18 mouse cellular contexts compared by ENCODE assay signal in the genomic region with DNA sequence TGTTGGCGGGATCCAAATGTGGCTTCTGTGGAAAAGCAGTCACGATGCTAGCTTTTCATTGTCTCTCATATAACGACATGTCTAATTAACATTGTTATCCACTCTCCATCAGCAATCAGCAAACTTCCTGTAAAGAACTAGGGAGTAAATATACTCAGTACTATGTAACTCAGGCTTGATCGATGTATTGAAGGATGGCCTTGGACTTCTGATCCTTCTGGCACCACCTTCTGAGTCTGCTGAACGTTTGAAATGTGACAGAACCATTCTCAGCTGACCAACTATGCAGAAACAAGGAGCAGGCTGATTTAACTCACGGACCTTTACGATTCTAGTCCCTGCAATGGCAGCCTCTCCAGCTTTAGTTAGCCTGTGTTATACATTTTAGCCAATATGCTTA. TPM values are rescaled to one million over a fixed set of nuclear protein-coding genes. Genes with fewer than 3 reads are reported as not detected.
"Had no signal": no experiment of that assay in that cellular context is flagged by ENCODE, and none has a peak within 500 bp of the region (broad histone marks: within the 10 kb centered on the region; RNA-seq: fewer than 3 reads in every experiment).

No protein-coding gene starts in this region.

- H3K9me3 ChIP-seq: midbrain, embryonic 10.5 days; midbrain, embryonic 12.5 days; neural tube, embryonic 13.5 days; neural tube, embryonic 15.5 days had no signal

- H3K9ac ChIP-seq: lung, embryonic 14.5 days; midbrain, embryonic 12.5 days; neural tube, embryonic 13.5 days; neural tube, embryonic 15.5 days had no signal

- H3K4me1 ChIP-seq: midbrain, embryonic 12.5 days; neural tube, embryonic 13.5 days; neural tube, embryonic 15.5 days had no signal

- DNase-seq: lung, embryonic 14.5 days; lung, postnatal 10 days; lung, postnatal 4 days; midbrain, embryonic 14.5 days; right cerebral cortex, postnatal 14 days; spleen, adult 18-20 months; thymus, adult 18-20 months; thymus, postnatal 14 days; thymus, postnatal 36 days had no signal

- ATAC-seq: midbrain, embryonic 16.5 days had no signal

- H3K27me3 ChIP-seq: midbrain, embryonic 12.5 days; neural tube, embryonic 13.5 days; neural tube, embryonic 15.5 days had no signal

- H3K4me3 ChIP-seq: midbrain, embryonic 10.5 days; midbrain, embryonic 12.5 days; myocyte; neural tube, embryonic 13.5 days; neural tube, embryonic 15.5 days had no signal

- H3K4me2 ChIP-seq: lung, embryonic 14.5 days; midbrain, embryonic 12.5 days; neural tube, embryonic 13.5 days; neural tube, embryonic 15.5 days had no signal

- H3K36me3 ChIP-seq: midbrain, embryonic 10.5 days; midbrain, embryonic 12.5 days; neural tube, embryonic 13.5 days; neural tube, embryonic 15.5 days had no signal

- H3K27ac ChIP-seq: midbrain, embryonic 10.5 days; midbrain, embryonic 12.5 days; neural tube, embryonic 13.5 days; neural tube, embryonic 15.5 days had no signal

RNA-seq across cellular contexts. Expression of gene Thnsl2, which starts 17.1 kb away (rescaled TPM):
- total RNA-seq: megakaryocyte, adult 5-6 weeks; megakaryocyte-erythroid progenitor cell, adult 5-6 weeks had no signal

RNA-seq across cellular contexts. Expression of gene Fabp1, which starts 38.3 kb away (rescaled TPM):
- total RNA-seq: megakaryocyte, adult 5-6 weeks; megakaryocyte-erythroid progenitor cell, adult 5-6 weeks had no signal
- polyA plus RNA-seq: lung, embryonic 14.5 days; midbrain, embryonic 10.5 days; midbrain, embryonic 12.5 days; midbrain, embryonic 14.5 days; midbrain, embryonic 16.5 days; myocyte; neural tube, embryonic 11.5 days; neural tube, embryonic 15.5 days had no signal
